Mouse (Mus musculus) C2C12 (cell line): ENCODE results near the gene Map10. TPM values are rescaled to one million over a fixed set of nuclear protein-coding genes. Genes with fewer than 3 reads are reported as not detected.

ENCODE experiments used
- H3K27me3 ChIP-seq: one replicate; pipeline ENCODE4 v1.6.1; 2011; ENCODE audit not compliant: control insufficient read depth, insufficient read depth, insufficient read length
- H3K36me3 ChIP-seq: one replicate; pipeline ENCODE4 v1.6.1; 2011; ENCODE audit not compliant: control insufficient read depth, insufficient read depth
- H3K4me3 ChIP-seq: one replicate; pipeline ENCODE4 v1.5.1; 2011; ENCODE audit warnings: mild to moderate bottlenecking, control low read depth; ENCODE audit not compliant: poor library complexity, insufficient read depth, severe bottlenecking
- H3K79me2 ChIP-seq: one replicate; pipeline ENCODE4 v1.6.1; 2011; ENCODE audit not compliant: control insufficient read depth, insufficient read depth
- H3K79me3 ChIP-seq: one replicate; pipeline ENCODE4 v1.6.1; 2011; ENCODE audit warnings: low read depth, control low read depth
- H3ac ChIP-seq: one replicate; pipeline ENCODE3; 2011; ENCODE audit warnings: low read depth; ENCODE audit not compliant: control insufficient read depth, insufficient read length
- CEBPB ChIP-seq: IDR thresholded peaks from one replicate; pipeline ENCODE4 v1.6.1; 2011; ENCODE audit warnings: low read depth, mild to moderate bottlenecking, control low read depth, moderate library complexity
- CTCF ChIP-seq: IDR thresholded peaks from one replicate; pipeline ENCODE4 v1.5.1; 2011; ENCODE audit not compliant: control insufficient read depth, insufficient read depth, insufficient read length
- FOSL1 ChIP-seq: IDR thresholded peaks from one replicate; pipeline ENCODE4 v1.8.0; 2011; ENCODE audit warnings: mild to moderate bottlenecking, low read length; ENCODE audit not compliant: poor library complexity, insufficient read depth, severe bottlenecking
- MAX ChIP-seq: IDR thresholded peaks from one replicate; pipeline ENCODE4 v1.6.1; 2011; ENCODE audit warnings: mild to moderate bottlenecking, control low read depth
- MYOD1 ChIP-seq: IDR thresholded peaks from one replicate; pipeline ENCODE4 v1.6.1; 2011; ENCODE audit warnings: low read depth; ENCODE audit not compliant: control insufficient read depth, insufficient read length
- MYOG ChIP-seq: IDR thresholded peaks from one replicate; pipeline ENCODE4 v1.6.1; 2011; ENCODE audit not compliant: control insufficient read depth, insufficient read length; ENCODE audit errors: extremely low read depth
- USF1 ChIP-seq: IDR thresholded peaks from one replicate; pipeline ENCODE4 v1.6.1; 2011; ENCODE audit warnings: low read depth, mild to moderate bottlenecking, control low read depth, moderate library complexity
- polyA plus RNA-seq: library from polyadenylated mRNA; unstranded; fragments of >200 nt; fragmentation: generic; extraction: Trizol; gene quantifications from one replicate; pipeline ENCODE4 v1.2.1, GENCODE M21; 2012; ENCODE audit warnings: missing spikeins

The Map10 gene
- polyA plus RNA-seq, 1 experiment = not detected

DNA sequence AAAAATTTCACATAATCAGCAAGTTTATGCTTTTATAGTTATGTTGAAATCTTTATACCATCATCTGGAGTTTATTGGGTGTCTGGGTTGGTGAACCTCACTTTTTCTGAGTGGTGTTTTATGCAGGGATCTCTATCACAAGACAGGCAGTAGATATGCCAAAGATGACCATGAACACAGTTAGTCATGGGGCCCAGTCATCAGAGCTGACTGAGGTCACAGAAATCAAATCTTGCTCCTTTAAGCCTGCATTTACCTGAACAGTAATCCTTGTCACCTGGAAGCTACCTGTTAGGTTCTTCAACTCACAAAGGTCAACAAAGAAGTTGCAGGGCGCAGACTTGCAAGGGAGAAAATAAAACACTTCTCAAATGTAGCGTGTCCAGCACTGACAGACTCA, 14.8 kb upstream of the Map10 start:
- Histone ChIP-seq H3K27me3 (no peaks in the 10 kb centered on the region), H3K79me2 (no peaks in the 10 kb centered on the region), H3K4me3 (no peak overlapping the region), H3K79me3 (no peaks in the 10 kb centered on the region), H3ac (no peak overlapping the region), H3K36me3 (no peaks in the 10 kb centered on the region)
- TF ChIP-seq MAX (no peak), MYOD1 (no peak), CEBPB (no peak), CTCF (no peak), USF1 (no peak), FOSL1 (no peak), MYOG (no peak)

DNA sequence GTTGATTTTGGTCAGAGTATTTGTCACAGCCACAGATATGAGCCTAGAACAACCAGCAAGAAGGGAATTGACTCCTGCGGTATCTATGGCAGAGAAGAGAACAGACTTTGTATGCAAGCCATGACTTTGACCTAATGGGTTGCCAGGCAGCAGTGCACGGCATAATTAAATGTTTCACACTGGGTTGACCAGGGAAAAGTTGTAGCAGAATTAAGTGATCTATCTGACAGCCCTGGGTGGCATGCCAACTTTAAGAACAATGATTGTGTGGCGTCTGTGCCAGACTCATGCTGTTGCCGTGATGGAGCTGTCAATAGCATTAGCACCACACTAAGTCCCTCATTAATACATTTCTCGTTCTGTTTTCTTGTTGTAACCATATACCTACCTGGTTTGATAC, 11.1 kb upstream of the Map10 start:
- no peaks in the 10 kb centered on the region for H3K36me3 ChIP-seq
- no peaks in the 10 kb centered on the region for H3K79me3 ChIP-seq
- H3ac ChIP-seq = no peak overlapping the region
- H3K4me3 ChIP-seq = no peak overlapping the region
- no peaks in the 10 kb centered on the region for H3K79me2 ChIP-seq
- TF ChIP-seq MYOG (no peak), MYOD1 (no peak), MAX (no peak), USF1 (no peak), FOSL1 (no peak), CTCF (no peak), CEBPB (no peak)
- no peaks in the 10 kb centered on the region for H3K27me3 ChIP-seq

DNA sequence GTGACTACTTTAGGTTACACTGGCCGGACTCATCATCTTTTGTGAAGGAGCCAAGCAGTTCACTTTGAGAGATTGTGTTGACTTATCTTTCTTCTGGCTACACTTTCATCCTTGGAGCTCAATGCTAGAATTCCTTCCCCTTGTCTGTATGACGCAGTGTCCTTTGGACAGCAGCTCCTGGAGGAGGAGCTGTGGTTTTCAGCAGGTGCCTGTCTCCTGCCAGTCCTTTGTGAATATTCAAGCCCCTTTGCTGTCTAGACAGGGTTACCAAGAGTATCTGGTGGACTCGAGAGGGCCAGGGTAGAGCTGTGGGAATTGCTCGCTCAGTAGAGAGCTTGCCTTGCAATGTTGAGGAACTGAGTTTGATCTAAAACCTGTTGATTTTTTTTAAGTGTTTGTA, 10.7 kb upstream of the Map10 start:
- no peaks in the 10 kb centered on the region for H3K27me3 ChIP-seq
- no peaks in the 10 kb centered on the region for H3K79me3 ChIP-seq
- H3K4me3 ChIP-seq = no peak overlapping the region
- no peak for TF ChIP-seq CEBPB
- TF ChIP-seq MYOD1 = no peak
- no peak for TF ChIP-seq MAX
- no peak for TF ChIP-seq FOSL1
- no peak for TF ChIP-seq CTCF
- TF ChIP-seq USF1 = no peak
- TF ChIP-seq MYOG = no peak
- no peaks in the 10 kb centered on the region for H3K79me2 ChIP-seq
- H3ac ChIP-seq = no peak overlapping the region
- H3K36me3 ChIP-seq = no peaks in the 10 kb centered on the region

DNA sequence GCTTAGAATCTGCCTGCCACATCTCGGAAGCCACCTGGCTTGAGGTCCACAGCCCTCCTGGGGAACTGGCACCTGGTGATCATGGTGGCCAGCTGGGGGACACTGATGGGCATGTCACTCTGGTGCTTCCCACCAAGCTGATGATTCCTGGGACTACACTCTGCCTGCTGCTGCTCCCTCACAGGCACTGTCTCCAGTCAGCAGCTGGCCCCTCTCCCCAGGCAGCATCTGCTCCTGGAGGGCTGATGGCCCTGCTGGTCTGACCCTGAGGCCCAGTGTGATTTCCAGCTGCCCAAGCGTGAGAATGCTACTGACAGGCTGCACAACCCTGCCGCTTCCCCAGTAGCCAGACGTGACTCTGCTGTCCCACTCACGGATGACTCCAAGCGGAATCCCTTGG, 9.2 kb upstream of the Map10 start:
- no peak overlapping the region for H3K4me3 ChIP-seq
- no peak for TF ChIP-seq CEBPB
- TF ChIP-seq MYOD1 = no peak
- TF ChIP-seq MAX = no peak
- TF ChIP-seq MYOG = no peak
- TF ChIP-seq FOSL1 = no peak
- TF ChIP-seq USF1 = no peak
- TF ChIP-seq CTCF = no peak
- H3ac ChIP-seq = no peak overlapping the region
- no peaks in the 10 kb centered on the region for H3K79me2 ChIP-seq
- no peaks in the 10 kb centered on the region for H3K27me3 ChIP-seq
- no peaks in the 10 kb centered on the region for H3K79me3 ChIP-seq
- H3K36me3 ChIP-seq = no peaks in the 10 kb centered on the region

DNA sequence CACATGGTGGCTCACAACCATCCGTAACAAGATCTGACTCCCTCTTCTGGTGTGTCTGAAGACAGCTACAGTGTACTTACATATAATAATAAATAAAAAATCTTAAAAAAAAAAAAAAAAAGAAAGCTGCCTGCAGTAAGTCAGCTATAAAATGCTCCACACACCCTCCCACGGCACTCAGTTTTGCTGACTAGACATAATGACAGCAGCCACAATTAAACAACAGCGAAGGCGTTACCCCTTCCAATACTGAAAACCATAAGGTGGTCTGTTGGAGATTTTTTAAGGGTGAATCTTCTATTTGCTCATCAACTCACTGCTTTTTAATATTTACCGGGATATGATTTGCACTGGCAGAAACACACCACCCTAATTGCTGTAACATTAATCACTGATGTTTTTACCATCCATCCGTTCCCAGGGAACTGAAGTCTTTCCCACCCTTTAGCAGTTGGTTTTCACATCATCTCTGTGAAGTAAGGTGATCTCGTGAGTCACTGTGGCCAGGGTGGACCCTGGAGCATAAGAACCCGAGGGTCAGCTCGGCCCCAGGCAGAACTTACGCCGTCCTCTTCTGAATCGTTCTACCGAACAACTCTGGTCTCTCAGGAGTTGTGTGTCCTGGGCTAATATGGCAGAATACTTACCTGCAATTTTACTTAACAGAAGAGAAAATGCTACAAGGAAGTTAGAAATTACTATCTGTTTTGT, 7.5 kb upstream of the Map10 start:
- H3ac ChIP-seq = no peak overlapping the region
- no peaks in the 10 kb centered on the region for H3K27me3 ChIP-seq
- H3K79me2 ChIP-seq = no peaks in the 10 kb centered on the region
- H3K79me3 ChIP-seq = no peaks in the 10 kb centered on the region
- H3K36me3 ChIP-seq = no peaks in the 10 kb centered on the region
- H3K4me3 ChIP-seq = no peak overlapping the region
- TF ChIP-seq MYOD1 (no peak), CEBPB (no peak), USF1 (no peak), MAX (no peak), FOSL1 (no peak), MYOG (no peak), CTCF (no peak)
